Mouse (Mus musculus): ENCODE measurements around the gene Rnf126.
"Not testable (repeated sequence)": the region's sequence is repeated elsewhere in the genome, so short reads cannot be mapped to it uniquely, and the experiment has no call there.

GRCm38 (mm10) chr10:79759675-79760074, 7.1 kb downstream of the Rnf126 start:
- TF ChIP-seq CTCF, POLR2A (IDR thresholded peaks at IDR 0.05; ENCODE audit: insufficient read depth, low read depth, low read length): not testable (repeated sequence)
